Mouse (Mus musculus): Measurements from ENCODE around the gene Itga9. TPM values are rescaled to one million over a fixed set of nuclear protein-coding genes. Genes with fewer than 3 reads are reported as not detected.

Itga9 gene
- polyA plus RNA-seq, 1 experiment = 1.6 TPM

- 72% methylated on average over 13 of the region's 14 CpGs for WGBS
- Histone ChIP-seq H3K27me3 (ENCODE audit: control insufficient read depth, insufficient read depth, low read length) (no peaks in the 10 kb centered on the region), H3K4me1 (ENCODE audit: control insufficient read depth, insufficient read depth, low read length) (no peaks in the 10 kb centered on the region), H3K27ac (ENCODE audit: insufficient read depth, low read length) (no peak overlapping the region), H3K4me3 (replicated peaks; ENCODE audit: insufficient read depth, low read depth, low read length) (no peak overlapping the region)
- no peak for DNase-seq
- TF ChIP-seq CTCF (IDR thresholded peaks at IDR 0.05; ENCODE audit: borderline replicate concordance, insufficient read depth, low read depth, low read length) = no peak
- no peak for TF ChIP-seq POLR2A (IDR thresholded peaks at IDR 0.05; ENCODE audit: borderline replicate concordance, insufficient read depth, low read length)
Observed at GRCm38 (mm10) chr9:118632758-118633143, 26.3 kb downstream of the Itga9 start.

- Histone ChIP-seq H3K4me3 (replicated peaks; ENCODE audit: insufficient read depth, low read depth, low read length) (no peak overlapping the region), H3K27me3 (ENCODE audit: control insufficient read depth, insufficient read depth, low read length) (no peaks in the 10 kb centered on the region), H3K27ac (ENCODE audit: insufficient read depth, low read length) (no peak overlapping the region), H3K4me1 (ENCODE audit: control insufficient read depth, insufficient read depth, low read length) (no peaks in the 10 kb centered on the region)
- 88% methylated on average over 5 of the region's 5 CpGs for WGBS
- no peak for DNase-seq
- TF ChIP-seq CTCF (IDR thresholded peaks at IDR 0.05; ENCODE audit: borderline replicate concordance, insufficient read depth, low read depth, low read length) = no peak
- no peak for TF ChIP-seq POLR2A (IDR thresholded peaks at IDR 0.05; ENCODE audit: borderline replicate concordance, insufficient read depth, low read length)
Observed at GRCm38 (mm10) chr9:118638642-118639210, 32.2 kb downstream of the Itga9 start.

GRCm38 (mm10) chr9:118645698-118646355 is 39.3 kb downstream of the Itga9 start:
- WGBS = 86% methylated on average over 17 of the region's 17 CpGs
- Histone ChIP-seq H3K4me1 (ENCODE audit: control insufficient read depth, insufficient read depth, low read length) (no peaks in the 10 kb centered on the region), H3K4me3 (replicated peaks; ENCODE audit: insufficient read depth, low read depth, low read length) (no peak overlapping the region), H3K27me3 (ENCODE audit: control insufficient read depth, insufficient read depth, low read length) (no peaks in the 10 kb centered on the region), H3K27ac (ENCODE audit: insufficient read depth, low read length) (no peak overlapping the region)
- no peak for DNase-seq
- no peak for TF ChIP-seq CTCF (IDR thresholded peaks at IDR 0.05; ENCODE audit: borderline replicate concordance, insufficient read depth, low read depth, low read length)
- no peak for TF ChIP-seq POLR2A (IDR thresholded peaks at IDR 0.05; ENCODE audit: borderline replicate concordance, insufficient read depth, low read length)

GRCm38 (mm10) chr9:118647495-118647894 is 41.0 kb downstream of the Itga9 start:
- TF ChIP-seq POLR2A (IDR thresholded peaks at IDR 0.05; ENCODE audit: borderline replicate concordance, insufficient read depth, low read length) = no peak
- no peak for TF ChIP-seq CTCF (IDR thresholded peaks at IDR 0.05; ENCODE audit: borderline replicate concordance, insufficient read depth, low read depth, low read length)
- whole genome bisulfite sequencing = 86% methylated on average over 3 of the region's 3 CpGs

GRCm38 (mm10) chr9:118650976-118651375 is 44.5 kb downstream of the Itga9 start:
- TF ChIP-seq CTCF (IDR thresholded peaks at IDR 0.05; ENCODE audit: borderline replicate concordance, insufficient read depth, low read depth, low read length) (no peak), POLR2A (IDR thresholded peaks at IDR 0.05; ENCODE audit: borderline replicate concordance, insufficient read depth, low read length) (no peak)
- 76% methylated on average over 4 of the region's 4 CpGs for WGBS
- H3K4me3 ChIP-seq (replicated peaks; ENCODE audit: insufficient read depth, low read depth, low read length) = no peak overlapping the region
- no peak overlapping the region for H3K27ac ChIP-seq (ENCODE audit: insufficient read depth, low read length)
- no peak for DNase-seq
- H3K4me1 ChIP-seq (ENCODE audit: control insufficient read depth, insufficient read depth, low read length) = no peaks in the 10 kb centered on the region
- no peaks in the 10 kb centered on the region for H3K27me3 ChIP-seq (ENCODE audit: control insufficient read depth, insufficient read depth, low read length)

More at GRCm38 (mm10) chr9:118647495-118647894, 41.0 kb downstream of the Itga9 start:
- DNase-seq = no peak
- no peaks in the 10 kb centered on the region for H3K4me1 ChIP-seq (ENCODE audit: control insufficient read depth, insufficient read depth, low read length)
- H3K27me3 ChIP-seq (ENCODE audit: control insufficient read depth, insufficient read depth, low read length) = no peaks in the 10 kb centered on the region
- H3K4me3 ChIP-seq (replicated peaks; ENCODE audit: insufficient read depth, low read depth, low read length) = no peak overlapping the region
- H3K27ac ChIP-seq (ENCODE audit: insufficient read depth, low read length) = no peak overlapping the region

- no peaks in the 10 kb centered on the region for H3K4me1 ChIP-seq (ENCODE audit: control insufficient read depth, insufficient read depth, low read length)
- TF ChIP-seq CTCF (IDR thresholded peaks at IDR 0.05; ENCODE audit: borderline replicate concordance, insufficient read depth, low read depth, low read length) (no peak), POLR2A (IDR thresholded peaks at IDR 0.05; ENCODE audit: borderline replicate concordance, insufficient read depth, low read length) (no peak)
- WGBS = 20% methylated on average over 2 of the region's 2 CpGs
- H3K27ac ChIP-seq (ENCODE audit: insufficient read depth, low read length) = no peak overlapping the region
- no peak overlapping the region for H3K4me3 ChIP-seq (replicated peaks; ENCODE audit: insufficient read depth, low read depth, low read length)
- no peaks in the 10 kb centered on the region for H3K27me3 ChIP-seq (ENCODE audit: control insufficient read depth, insufficient read depth, low read length)
- no peak for DNase-seq
Observed at GRCm38 (mm10) chr9:118651939-118652338, 45.4 kb downstream of the Itga9 start.

- Histone ChIP-seq H3K4me1 (ENCODE audit: control insufficient read depth, insufficient read depth, low read length) (no peaks in the 10 kb centered on the region), H3K27ac (ENCODE audit: insufficient read depth, low read length) (no peak overlapping the region), H3K27me3 (ENCODE audit: control insufficient read depth, insufficient read depth, low read length) (no peaks in the 10 kb centered on the region), H3K4me3 (replicated peaks; ENCODE audit: insufficient read depth, low read depth, low read length) (no peak overlapping the region)
- WGBS = 67% methylated on average over 1 of the region's 1 CpGs
- TF ChIP-seq CTCF (IDR thresholded peaks at IDR 0.05; ENCODE audit: borderline replicate concordance, insufficient read depth, low read depth, low read length) = no peak
- no peak for TF ChIP-seq POLR2A (IDR thresholded peaks at IDR 0.05; ENCODE audit: borderline replicate concordance, insufficient read depth, low read length)
- no peak for DNase-seq
Observed at GRCm38 (mm10) chr9:118653436-118653835, 46.9 kb downstream of the Itga9 start.

- TF ChIP-seq POLR2A (IDR thresholded peaks at IDR 0.05; ENCODE audit: borderline replicate concordance, insufficient read depth, low read length) = no peak
- TF ChIP-seq CTCF (IDR thresholded peaks at IDR 0.05; ENCODE audit: borderline replicate concordance, insufficient read depth, low read depth, low read length) = no peak
- DNase-seq = no peak
- 62% methylated on average over 6 of the region's 6 CpGs for WGBS
- no peak overlapping the region for H3K4me3 ChIP-seq (replicated peaks; ENCODE audit: insufficient read depth, low read depth, low read length)
- no peak overlapping the region for H3K27ac ChIP-seq (ENCODE audit: insufficient read depth, low read length)
- H3K4me1 ChIP-seq (ENCODE audit: control insufficient read depth, insufficient read depth, low read length) = no peaks in the 10 kb centered on the region
- no peaks in the 10 kb centered on the region for H3K27me3 ChIP-seq (ENCODE audit: control insufficient read depth, insufficient read depth, low read length)
Observed at GRCm38 (mm10) chr9:118654969-118655368, 48.5 kb downstream of the Itga9 start.
